Mouse (Mus musculus): ENCODE results near the gene Smim8. TPM values are rescaled to one million over a fixed set of nuclear protein-coding genes. Genes with fewer than 3 reads are reported as not detected.
"Not testable (repeated sequence)": the region's sequence is repeated elsewhere in the genome, so short reads cannot be mapped to it uniquely, and the experiment has no call there.

The Smim8 gene
- polyA plus RNA-seq, 1 experiment, result 24.1 TPM

- Histone ChIP-seq H3K4me1 (ENCODE audit: control insufficient read depth, insufficient read depth, low read length) (no peaks in the 10 kb centered on the region), H3K4me3 (ENCODE audit: insufficient read depth, low read length) (no peak overlapping the region), H3K27ac (ENCODE audit: insufficient read depth, low read length) (no peak overlapping the region)
- no peak for TF ChIP-seq POLR2A (IDR thresholded peaks at IDR 0.05; ENCODE audit: low read depth, low read length)
- TF ChIP-seq CTCF (IDR thresholded peaks at IDR 0.05; ENCODE audit: borderline replicate concordance, insufficient read depth, low read length), result peak; percentile 29; the same call in 1 of the 2 replicates
Observed at GRCm38 (mm10) chr4:34784865-34785264, 6.6 kb upstream of the Smim8 start.

GRCm38 (mm10) chr4:34782730-34783129 lies 4.5 kb upstream of the Smim8 start:
- Histone ChIP-seq H3K27ac (ENCODE audit: insufficient read depth, low read length) (no peak overlapping the region), H3K4me1 (ENCODE audit: control insufficient read depth, insufficient read depth, low read length) (no peaks in the 10 kb centered on the region), H3K4me3 (ENCODE audit: insufficient read depth, low read length) (no peak overlapping the region)
- TF ChIP-seq CTCF (IDR thresholded peaks at IDR 0.05; ENCODE audit: borderline replicate concordance, insufficient read depth, low read length) (peak; percentile 22; the same call in 1 of the 2 replicates), POLR2A (IDR thresholded peaks at IDR 0.05; ENCODE audit: low read depth, low read length) (no peak)

GRCm38 (mm10) chr4:34771652-34772371 lies 6.4 kb downstream of the Smim8 start:
- TF ChIP-seq POLR2A (IDR thresholded peaks at IDR 0.05; ENCODE audit: low read depth, low read length) (no peak), CTCF (IDR thresholded peaks at IDR 0.05; ENCODE audit: borderline replicate concordance, insufficient read depth, low read length) (no peak)
- peaks cover under 1% of the 10 kb centered on the region; the same call in 1 of the 2 replicates for H3K4me1 ChIP-seq (ENCODE audit: control insufficient read depth, insufficient read depth, low read length)
- no peak overlapping the region for H3K4me3 ChIP-seq (ENCODE audit: insufficient read depth, low read length)
- no peak overlapping the region for H3K27ac ChIP-seq (ENCODE audit: insufficient read depth, low read length)

- Histone ChIP-seq H3K4me1 (ENCODE audit: control insufficient read depth, insufficient read depth, low read length) (no peaks in the 10 kb centered on the region), H3K27ac (ENCODE audit: insufficient read depth, low read length) (no peak within 1 kb of the TSS), H3K4me3 (ENCODE audit: insufficient read depth, low read length) (no peak within 1 kb of the TSS)
- no peak for TF ChIP-seq CTCF (IDR thresholded peaks at IDR 0.05; ENCODE audit: borderline replicate concordance, insufficient read depth, low read length)
- TF ChIP-seq POLR2A (IDR thresholded peaks at IDR 0.05; ENCODE audit: low read depth, low read length), result no peak
Observed at GRCm38 (mm10) chr4:34756163-34756562, 22.1 kb downstream of the Smim8 start, which contains the start of gene Gm136. Gene Gm136 (minus strand): TSS chr4:34756263.

GRCm38 (mm10) chr4:34749236-34749635 lies 29.0 kb downstream of the Smim8 start:
- H3K4me1 ChIP-seq (ENCODE audit: control insufficient read depth, insufficient read depth, low read length), result no peaks in the 10 kb centered on the region
- TF ChIP-seq CTCF (IDR thresholded peaks at IDR 0.05; ENCODE audit: borderline replicate concordance, insufficient read depth, low read length), result no peak
- no peak for TF ChIP-seq POLR2A (IDR thresholded peaks at IDR 0.05; ENCODE audit: low read depth, low read length)
- H3K27ac ChIP-seq (ENCODE audit: insufficient read depth, low read length), result no peak overlapping the region
- no peak overlapping the region for H3K4me3 ChIP-seq (ENCODE audit: insufficient read depth, low read length)

GRCm38 (mm10) chr4:34734461-34734860 lies 43.8 kb downstream of the Smim8 start:
- H3K4me1 ChIP-seq (ENCODE audit: control insufficient read depth, insufficient read depth, low read length), result no peaks in the 10 kb centered on the region
- TF ChIP-seq CTCF (IDR thresholded peaks at IDR 0.05; ENCODE audit: borderline replicate concordance, insufficient read depth, low read length) (no peak), POLR2A (IDR thresholded peaks at IDR 0.05; ENCODE audit: low read depth, low read length) (no peak)
- no peak overlapping the region for H3K27ac ChIP-seq (ENCODE audit: insufficient read depth, low read length)
- H3K4me3 ChIP-seq (ENCODE audit: insufficient read depth, low read length), result no peak overlapping the region

GRCm38 (mm10) chr4:34733415-34733814 lies 44.8 kb downstream of the Smim8 start:
- H3K27ac ChIP-seq (ENCODE audit: insufficient read depth, low read length); H3K4me1 ChIP-seq (ENCODE audit: control insufficient read depth, insufficient read depth, low read length); H3K4me3 ChIP-seq (ENCODE audit: insufficient read depth, low read length): not testable (repeated sequence)

GRCm38 (mm10) chr4:34729851-34730341 lies 48.3 kb downstream of the Smim8 start, which contains the start of gene Cfap206:
Gene Cfap206 (minus strand): TSS chr4:34730206.
- TF ChIP-seq POLR2A (IDR thresholded peaks at IDR 0.05; ENCODE audit: low read depth, low read length) (no peak), CTCF (IDR thresholded peaks at IDR 0.05; ENCODE audit: borderline replicate concordance, insufficient read depth, low read length) (no peak)
- no peak within 1 kb of the TSS for H3K27ac ChIP-seq (ENCODE audit: insufficient read depth, low read length)
- no peaks in the 10 kb centered on the region for H3K4me1 ChIP-seq (ENCODE audit: control insufficient read depth, insufficient read depth, low read length)
- H3K4me3 ChIP-seq (ENCODE audit: insufficient read depth, low read length), result peak within 1 kb of the TSS; percentile 42

- not testable (repeated sequence) for H3K4me3 ChIP-seq (ENCODE audit: insufficient read depth, low read length); H3K27ac ChIP-seq (ENCODE audit: insufficient read depth, low read length); H3K4me1 ChIP-seq (ENCODE audit: control insufficient read depth, insufficient read depth, low read length)
Observed at GRCm38 (mm10) chr4:34725710-34726109, 52.5 kb downstream of the Smim8 start.

GRCm38 (mm10) chr4:34724306-34724705 lies 53.9 kb downstream of the Smim8 start:
- Histone ChIP-seq H3K27ac (ENCODE audit: insufficient read depth, low read length) (no peak overlapping the region), H3K4me3 (ENCODE audit: insufficient read depth, low read length) (no peak overlapping the region), H3K4me1 (ENCODE audit: control insufficient read depth, insufficient read depth, low read length) (no peaks in the 10 kb centered on the region)

More at GRCm38 (mm10) chr4:34724306-34724705, 53.9 kb downstream of the Smim8 start:
- TF ChIP-seq CTCF (IDR thresholded peaks at IDR 0.05; ENCODE audit: borderline replicate concordance, insufficient read depth, low read length), result no peak
- no peak for TF ChIP-seq POLR2A (IDR thresholded peaks at IDR 0.05; ENCODE audit: low read depth, low read length)

All from embryonic fibroblast, embryonic 13.5 days (primary cell).